Mouse (Mus musculus): ENCODE measurements around the gene Hat1.
A peak's percentile ranks its signal among the peaks of the same experiment; 100 is the strongest.

Gene Hat1

GRCm38 (mm10) chr2:71376433-71376906 is 12.3 kb upstream of the Hat1 start:
- no peak for DNase-seq (ENCODE audit: low spot score in 2 of 2)

DNA sequence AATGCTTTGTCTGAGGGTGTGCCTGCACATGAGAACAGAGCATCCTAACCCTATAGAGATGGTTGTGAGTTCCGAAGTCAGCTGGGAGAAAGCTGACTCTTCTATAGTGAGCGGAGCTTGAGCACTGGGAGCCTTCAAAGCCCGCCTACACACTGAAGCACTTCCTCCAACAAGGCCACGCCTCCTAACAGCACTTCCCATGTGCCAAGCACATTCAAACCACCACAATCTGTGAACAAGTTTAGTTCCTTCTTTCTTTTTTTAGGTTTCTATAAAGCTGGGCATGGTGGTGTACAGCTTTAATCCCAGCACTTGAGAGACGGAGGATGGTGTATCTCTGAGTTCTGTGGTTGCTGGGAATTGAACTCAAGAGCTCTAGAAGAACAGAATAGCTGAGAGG is 11.3 kb upstream of the Hat1 start:
- no peak for DNase-seq (ENCODE audit: low spot score in 2 of 2)

GRCm38 (mm10) chr2:71381962-71382361 is 6.8 kb upstream of the Hat1 start:
- DNase-seq (ENCODE audit: low spot score in 2 of 2) = no peak

- DNase-seq (ENCODE audit: low spot score in 2 of 2) = no peak
Observed at GRCm38 (mm10) chr2:71383890-71384289, 4.9 kb upstream of the Hat1 start.

GRCm38 (mm10) chr2:71387766-71388165 is 992 bp upstream of the Hat1 start:
- no peak for DNase-seq (ENCODE audit: low spot score in 2 of 2)

DNA sequence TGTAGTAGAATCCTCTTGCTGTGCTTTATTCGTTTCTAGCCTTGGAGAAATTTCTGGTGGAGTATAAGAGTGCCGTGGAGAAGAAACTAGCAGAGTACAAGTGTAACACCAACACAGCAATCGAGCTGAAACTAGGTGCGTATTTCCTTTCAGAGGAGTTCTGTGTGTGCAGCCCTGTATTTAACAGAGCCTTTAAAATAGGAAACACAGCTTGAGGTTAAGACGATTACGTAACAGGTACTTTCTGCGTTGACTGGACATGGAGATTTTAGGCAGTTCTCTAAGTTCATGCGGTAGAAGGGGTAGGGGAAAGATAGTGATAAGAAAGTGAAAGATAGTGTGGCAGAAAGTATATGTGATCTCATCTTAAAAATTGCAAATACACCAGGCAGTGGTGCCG is 1.1 kb downstream of the Hat1 start:
- no peak for DNase-seq (ENCODE audit: low spot score in 2 of 2)

- no peak for DNase-seq (ENCODE audit: low spot score in 2 of 2)
Observed at GRCm38 (mm10) chr2:71405613-71406012, 16.9 kb downstream of the Hat1 start.

DNA sequence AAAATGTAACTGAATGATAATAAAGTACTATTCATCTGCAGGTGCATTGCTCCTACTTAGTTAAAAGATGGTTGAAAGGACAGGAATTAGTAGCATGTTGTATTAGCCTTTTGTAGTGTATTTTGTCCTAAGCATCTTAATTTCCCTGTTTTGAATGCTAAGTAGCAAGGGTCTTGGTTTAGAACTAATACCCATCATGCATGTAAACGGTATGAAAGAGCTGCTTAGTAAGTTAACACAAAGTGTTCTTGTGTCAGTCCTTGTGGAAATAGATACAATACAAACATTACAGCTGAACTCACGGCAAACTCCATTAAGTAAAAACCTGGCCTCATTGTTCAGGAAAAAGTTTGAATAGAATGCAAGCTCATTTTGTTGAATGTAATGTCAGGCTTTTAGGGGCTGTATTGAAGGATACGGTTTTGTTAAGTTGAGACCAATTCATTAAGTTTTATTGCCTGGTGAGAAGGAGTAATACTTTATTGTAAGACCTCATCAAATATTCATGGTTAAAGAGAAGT is 30.1 kb downstream of the Hat1 start:
- DNase-seq (ENCODE audit: low spot score in 2 of 2) = no peak

GRCm38 (mm10) chr2:71419408-71419807 is 30.6 kb downstream of the Hat1 start:
- DNase-seq (ENCODE audit: low spot score in 2 of 2) = no peak

- DNase-seq (ENCODE audit: low spot score in 2 of 2) = no peak
Observed at GRCm38 (mm10) chr2:71420895-71421425, 32.2 kb downstream of the Hat1 start.

DNA sequence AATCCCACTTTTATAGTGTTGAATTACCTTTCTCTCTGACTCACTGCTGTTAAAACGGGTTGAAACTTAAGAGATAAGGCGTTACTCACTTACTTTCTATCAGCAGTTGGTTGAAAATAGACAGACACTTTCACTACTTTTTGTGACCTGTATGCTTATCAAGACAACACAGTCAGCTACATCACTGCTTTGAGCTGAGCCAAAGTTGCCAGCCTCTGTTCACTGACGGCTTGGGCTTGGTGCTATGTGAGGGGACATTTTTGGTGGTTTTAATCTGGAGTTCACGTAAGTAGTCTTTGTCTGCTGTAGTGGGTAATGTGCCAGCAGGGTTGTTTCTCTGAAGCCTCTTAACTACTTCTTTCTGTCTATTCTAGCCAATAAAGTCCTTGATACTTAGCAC is 35.8 kb downstream of the Hat1 start:
- no peak for DNase-seq (ENCODE audit: low spot score in 2 of 2)

- DNase-seq (ENCODE audit: low spot score in 2 of 2) = no peak
Observed at GRCm38 (mm10) chr2:71435440-71435839, 46.7 kb downstream of the Hat1 start.

- DNase-seq (ENCODE audit: low spot score in 2 of 2) = no peak
Observed at GRCm38 (mm10) chr2:71443376-71443775, 54.6 kb downstream of the Hat1 start.

- DNase-seq (ENCODE audit: low spot score in 2 of 2) = no peak
Observed at GRCm38 (mm10) chr2:71445536-71446196, 56.9 kb downstream of the Hat1 start.

DNA sequence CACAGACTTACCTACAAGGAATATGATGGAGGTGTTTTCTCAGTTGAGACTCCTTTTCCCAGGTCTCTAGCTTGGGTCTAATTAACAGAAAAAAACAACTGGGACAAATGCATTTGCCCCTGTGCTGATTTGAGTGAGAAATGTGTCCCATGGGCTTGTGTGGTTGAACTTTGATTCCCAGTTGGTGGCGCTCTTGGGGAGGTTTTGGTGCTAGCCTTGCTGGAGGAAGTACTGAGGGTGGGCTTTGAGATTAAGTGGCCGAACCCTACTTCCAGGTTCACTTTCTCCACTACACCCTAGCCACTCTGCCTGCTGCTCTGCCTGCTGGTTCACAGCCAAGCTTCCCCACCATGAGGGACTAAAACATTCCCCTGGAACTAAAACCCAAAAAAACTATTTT is 60.8 kb downstream of the Hat1 start:
- DNase-seq (ENCODE audit: low spot score in 2 of 2) = no peak

DNA sequence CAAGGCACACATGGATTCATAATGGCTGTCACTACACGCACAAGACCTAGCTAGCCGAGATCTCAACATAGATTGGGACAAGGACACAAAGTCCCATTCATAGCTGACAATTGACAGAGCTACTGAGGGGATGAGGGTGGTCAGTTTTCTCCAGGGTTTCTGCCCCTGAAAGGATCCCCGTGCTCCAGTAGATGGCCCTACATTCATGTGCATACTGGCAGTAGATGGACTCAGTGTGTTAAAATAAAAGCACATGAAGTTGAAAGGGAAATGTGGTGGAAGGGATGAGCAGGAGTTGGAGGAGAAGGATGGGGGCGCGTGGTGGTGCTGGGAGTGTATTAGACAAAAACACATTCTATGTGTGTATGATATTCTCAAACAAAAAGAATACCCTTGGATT is 63.0 kb downstream of the Hat1 start:
- DNase-seq (ENCODE audit: low spot score in 2 of 2) = no peak

- peak; percentile 94 to 97 for DNase-seq (ENCODE audit: low spot score in 2 of 2)
Observed at GRCm38 (mm10) chr2:71453161-71453916, 64.6 kb downstream of the Hat1 start, which contains the start of gene Metap1d. Gene Metap1d (plus strand): TSS chr2:71453276.

DNA sequence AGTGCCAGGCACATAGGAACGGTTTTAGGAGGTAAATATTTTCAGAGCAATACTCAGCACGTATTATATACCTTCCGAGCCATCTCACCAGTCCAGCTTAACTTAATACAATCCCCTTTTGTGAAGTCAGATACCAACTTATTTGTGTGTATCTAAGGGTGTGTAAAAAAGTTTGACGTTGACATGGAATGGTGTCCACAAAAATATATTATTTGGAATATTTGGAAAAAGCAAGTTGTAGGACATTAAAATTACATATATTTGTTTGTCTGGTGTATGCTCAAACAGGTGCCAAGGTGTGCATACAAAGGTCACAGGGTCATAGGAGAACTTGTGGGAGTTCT is 65.1 kb downstream of the Hat1 start:
- DNase-seq (ENCODE audit: low spot score in 2 of 2) = no peak

- DNase-seq (ENCODE audit: low spot score in 2 of 2) = no peak
Observed at GRCm38 (mm10) chr2:71458624-71459023, 69.9 kb downstream of the Hat1 start.

GRCm38 (mm10) chr2:71459659-71460058 is 70.9 kb downstream of the Hat1 start:
- no peak for DNase-seq (ENCODE audit: low spot score in 2 of 2)

DNA sequence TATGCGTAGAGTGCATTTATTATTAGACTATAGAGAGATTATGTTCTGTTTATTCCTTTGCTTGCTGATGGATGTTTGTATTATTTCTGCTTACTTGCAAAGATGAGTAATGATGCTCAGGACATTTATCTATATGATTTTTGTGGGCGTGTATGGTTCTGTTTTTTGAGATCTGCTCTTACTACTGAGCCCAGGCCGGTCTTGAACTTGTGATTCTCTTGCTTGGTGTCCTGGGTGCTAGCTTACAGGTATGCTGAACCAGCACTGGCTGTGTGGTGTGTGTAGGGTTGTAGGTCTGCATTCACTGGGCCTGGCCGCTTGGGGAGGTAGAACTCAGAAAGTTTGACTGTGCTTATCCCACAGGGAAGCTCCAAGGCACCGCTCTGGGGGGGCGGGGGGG is 72.4 kb downstream of the Hat1 start:
- DNase-seq (ENCODE audit: low spot score in 2 of 2) = no peak

DNA sequence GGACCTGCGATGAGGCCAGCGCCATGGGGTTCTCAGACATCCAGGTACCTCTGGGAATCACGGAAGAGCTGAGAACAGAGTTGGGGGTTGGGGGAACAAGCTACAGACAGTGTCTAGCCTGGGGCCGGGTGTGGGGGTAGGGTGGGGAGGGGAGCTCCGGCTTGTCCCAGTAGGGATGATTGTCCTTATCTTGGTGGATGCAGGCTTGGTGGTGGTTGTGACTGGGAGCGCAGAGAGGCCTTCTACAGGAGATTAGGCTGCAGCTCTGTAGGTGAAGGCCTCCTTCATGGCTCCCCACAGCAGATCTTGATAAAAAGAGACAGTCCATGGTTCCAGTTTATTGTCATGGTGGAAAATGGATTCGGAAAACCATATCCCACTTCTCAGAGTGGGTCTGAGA is 72.8 kb downstream of the Hat1 start:
- DNase-seq (ENCODE audit: low spot score in 2 of 2) = no peak

DNA sequence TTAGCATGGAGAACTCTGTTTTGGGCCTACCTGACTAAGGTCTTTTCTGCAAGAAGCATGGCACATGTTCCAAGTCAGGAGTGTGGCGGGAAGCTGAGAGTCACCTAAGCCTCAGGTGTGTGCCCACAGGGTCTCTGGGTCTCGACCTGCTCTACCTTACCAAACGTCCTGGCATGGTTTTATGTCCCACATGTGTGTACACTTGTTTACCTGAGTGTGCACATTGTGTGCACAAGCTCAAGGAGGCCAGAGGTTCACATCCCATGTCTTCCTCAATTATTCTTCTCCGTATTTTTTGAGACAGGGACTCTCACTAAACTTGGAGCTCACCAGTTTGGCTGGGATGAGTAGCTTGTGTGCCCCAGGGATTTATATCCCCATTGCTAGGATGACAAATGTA is 73.3 kb downstream of the Hat1 start:
- DNase-seq (ENCODE audit: low spot score in 2 of 2) = no peak

Measured in right cerebral cortex, postnatal 36 days (tissue).